Mouse (Mus musculus) erythroblast, embryonic 14.5 days (primary cell): ENCODE data around the gene Gm13696.
"Not testable (repeated sequence)": the region's sequence is repeated elsewhere in the genome, so short reads cannot be mapped to it uniquely, and the experiment has no call there.

Experiments
- GATA1 ChIP-seq: IDR thresholded peaks from 2 replicates; pipeline ENCODE4 v1.6.1; 2012; ENCODE audit warnings: low read length, inconsistent platforms, mixed read lengths
- TAL1 ChIP-seq: IDR thresholded peaks from 3 replicates; pipeline ENCODE4 v1.6.1; 2012; ENCODE audit warnings: low read length, inconsistent platforms, mixed read lengths

GRCm38 (mm10) chr2:83967013-83967412 is 5.9 kb upstream of the Gm13696 start, which contains the start of gene Gm13695:
- TF ChIP-seq TAL1, GATA1: not testable (repeated sequence)
